Mouse (Mus musculus) forebrain, embryonic 16.5 days (tissue): ENCODE data around the gene Txn2. TPM values are rescaled to one million over a fixed set of nuclear protein-coding genes. Genes with fewer than 3 reads are reported as not detected.

Experiments used
- ATAC-seq: fragments of 200-750 bp; cut with Nextera tagmentation; 2 replicates; pipeline ENCODE4 v1.8.0; 2017; ENCODE audit warnings: mild to moderate bottlenecking, moderate library complexity
- H3K27ac ChIP-seq: fragments of 300-500 bp; sonication (generic); 2 replicates; pipeline ENCODE4 v1.5.1; 2014; ENCODE audit warnings: low read length, control low read depth
- H3K27me3 ChIP-seq: fragments of 300-500 bp; sonication (generic); replicated peaks from 2 replicates; pipeline ENCODE4 v1.6.1; 2014; ENCODE audit warnings: low read length; ENCODE audit not compliant: control insufficient read depth, insufficient read depth
- H3K36me3 ChIP-seq: fragments of 300-500 bp; sonication (generic); 2 replicates; pipeline ENCODE4 v1.6.1; 2014; ENCODE audit not compliant: control insufficient read depth, insufficient read depth
- H3K4me1 ChIP-seq: fragments of 300-500 bp; sonication (generic); replicated peaks from 2 replicates; pipeline ENCODE4 v1.6.1; 2014; ENCODE audit warnings: low read length; ENCODE audit not compliant: control insufficient read depth, insufficient read depth
- H3K4me2 ChIP-seq: fragments of 300-500 bp; sonication (generic); 2 replicates; pipeline ENCODE4 v1.6.1; 2014; ENCODE audit warnings: mild to moderate bottlenecking, low read length, control low read depth
- H3K4me3 ChIP-seq: fragments of 300-500 bp; sonication (generic); replicated peaks from 2 replicates; pipeline ENCODE4 v1.5.1; 2014; ENCODE audit warnings: mild to moderate bottlenecking, low read length, control low read depth
- H3K9ac ChIP-seq: fragments of 300-500 bp; sonication (generic); replicated peaks from 2 replicates; pipeline ENCODE4 v1.6.1; 2014; ENCODE audit warnings: low read depth, low read length, control low read depth
- H3K9me3 ChIP-seq: fragments of 300-500 bp; sonication (generic); 2 replicates; pipeline ENCODE4 v1.6.1; 2016; ENCODE audit warnings: low read length; ENCODE audit not compliant: control insufficient read depth
- WGBS: fragments of 180-500 bp; shearing (Covaris S2); extraction: QIAGEN DNeasy Blood & Tissue Kit; methylation state at CpG from one replicate; pipeline ENCODE4 v1.1.7; 2014; 5-methylcytosine and 5-hydroxymethylcytosine counted together
- polyA plus RNA-seq: library from polyadenylated mRNA; unstranded; fragments of >200 nt; fragmentation: Nextera tagmentation; extraction: Ambion mirVana; gene quantifications from 2 replicates; pipeline ENCODE4 v1.2.1, GENCODE M21; 2015

Gene Txn2
- polyA plus RNA-seq, 1 experiment from 2014 or later: 237 TPM

DNA sequence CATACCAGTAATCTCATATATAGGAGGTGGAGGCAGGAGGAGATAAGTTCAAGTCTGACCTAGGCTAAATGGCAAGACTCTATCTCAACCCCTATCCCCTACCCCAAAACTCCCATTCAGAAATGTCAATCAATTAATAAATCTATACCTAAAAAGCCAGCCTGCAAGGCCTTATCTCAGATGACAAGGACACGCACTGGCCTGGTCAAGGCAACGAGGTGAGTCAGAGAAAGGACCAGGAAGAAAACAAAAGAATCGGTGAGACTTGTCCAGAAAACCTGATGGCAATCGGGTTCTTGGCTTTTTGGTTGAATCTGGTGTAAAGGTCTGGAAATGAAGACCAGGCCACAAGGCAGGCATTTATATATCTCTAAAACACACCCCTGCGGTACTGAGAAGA, 1.9 kb downstream of the Txn2 start:
- H3K27ac ChIP-seq: no peak overlapping the region
- H3K9me3 ChIP-seq: no peaks in the 10 kb centered on the region
- peaks cover 10% of the 10 kb centered on the region; the same call in 1 of the 2 replicates for H3K36me3 ChIP-seq
- H3K4me1 ChIP-seq: peaks cover 21% of the 10 kb centered on the region
- H3K9ac ChIP-seq: no peak overlapping the region
- H3K4me2 ChIP-seq: no peak overlapping the region
- no peak overlapping the region for H3K4me3 ChIP-seq
- 87% methylated on average over 5 of the region's 5 CpGs for WGBS
- ATAC-seq: no peak
- no peaks in the 10 kb centered on the region for H3K27me3 ChIP-seq

GRCm38 (mm10) chr15:77925195-77925594, 3.6 kb downstream of the Txn2 start:
- Histone ChIP-seq H3K27me3 (no peaks in the 10 kb centered on the region), H3K4me1 (peaks cover 21% of the 10 kb centered on the region), H3K9ac (no peak overlapping the region), H3K4me2 (no peak overlapping the region), H3K27ac (no peak overlapping the region), H3K9me3 (no peaks in the 10 kb centered on the region), H3K4me3 (no peak overlapping the region), H3K36me3 (peaks cover 10% of the 10 kb centered on the region; the same call in 1 of the 2 replicates)
- 92% methylated on average over 2 of the region's 2 CpGs for WGBS
- no peak for ATAC-seq

DNA sequence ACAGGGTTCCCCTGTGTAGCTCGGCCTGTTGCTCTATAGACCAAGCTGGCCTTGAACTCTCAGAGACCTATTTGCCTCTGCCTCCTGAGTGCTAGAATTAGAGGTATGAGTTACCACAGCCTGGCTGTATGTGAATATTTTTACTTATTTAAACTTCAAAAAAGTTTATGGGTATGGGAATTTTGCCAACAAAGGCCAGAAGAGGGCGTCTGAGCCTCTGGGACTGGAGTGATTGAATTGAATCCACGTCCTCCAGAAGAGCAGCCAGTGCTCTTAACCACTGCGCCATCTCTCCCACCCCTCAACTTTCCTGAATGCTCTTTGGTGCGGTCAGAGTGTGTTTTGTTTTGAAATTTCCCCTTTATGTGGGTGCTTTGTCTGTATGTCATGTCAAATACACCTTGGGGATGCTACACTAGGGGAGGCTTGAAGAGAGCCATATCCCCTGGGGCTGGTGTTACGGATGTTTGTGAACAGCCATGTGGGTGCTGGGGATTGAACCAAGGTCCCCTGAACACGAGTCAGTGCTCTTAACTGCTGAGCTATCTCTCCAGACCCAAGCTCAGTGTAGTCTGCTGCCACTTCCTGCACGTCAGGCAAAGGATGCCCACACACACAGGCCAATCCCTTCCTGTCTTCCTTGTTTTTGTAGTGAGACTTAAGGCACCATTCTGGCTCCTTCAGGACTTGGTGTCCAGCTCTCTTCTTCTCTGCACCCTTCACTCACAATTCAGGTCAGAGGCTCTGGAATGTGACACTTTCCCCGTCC, 5.4 kb downstream of the Txn2 start:
- Histone ChIP-seq H3K4me1 (peaks cover 12% of the 10 kb centered on the region), H3K4me2 (no peak overlapping the region), H3K27ac (no peak overlapping the region), H3K9ac (no peak overlapping the region), H3K36me3 (peaks cover 13% of the 10 kb centered on the region; the same call in 1 of the 2 replicates), H3K27me3 (no peaks in the 10 kb centered on the region), H3K4me3 (no peak overlapping the region), H3K9me3 (no peaks in the 10 kb centered on the region)
- ATAC-seq: no peak
- 66% methylated on average over 9 of the region's 9 CpGs for WGBS

GRCm38 (mm10) chr15:77922710-77923109, 6.1 kb downstream of the Txn2 start:
- no peak for ATAC-seq
- H3K4me2 ChIP-seq: no peak overlapping the region
- H3K36me3 ChIP-seq: peaks cover 13% of the 10 kb centered on the region; the same call in 1 of the 2 replicates
- 81% methylated on average over 9 of the region's 9 CpGs for WGBS
- no peak overlapping the region for H3K9ac ChIP-seq
- no peak overlapping the region for H3K27ac ChIP-seq
- H3K4me3 ChIP-seq: no peak overlapping the region
- peaks cover 7% of the 10 kb centered on the region for H3K4me1 ChIP-seq
- H3K9me3 ChIP-seq: no peaks in the 10 kb centered on the region
- no peaks in the 10 kb centered on the region for H3K27me3 ChIP-seq

GRCm38 (mm10) chr15:77921636-77922035, 7.2 kb downstream of the Txn2 start:
- H3K4me1 ChIP-seq: peaks cover 1% of the 10 kb centered on the region; the same call in 1 of the 2 replicates
- no peak for ATAC-seq
- WGBS: 93% methylated on average over 6 of the region's 6 CpGs
- no peaks in the 10 kb centered on the region for H3K9me3 ChIP-seq
- H3K4me2 ChIP-seq: no peak overlapping the region
- no peak overlapping the region for H3K4me3 ChIP-seq
- no peak overlapping the region for H3K9ac ChIP-seq
- H3K36me3 ChIP-seq: peaks cover 11% of the 10 kb centered on the region; the same call in 1 of the 2 replicates
- no peaks in the 10 kb centered on the region for H3K27me3 ChIP-seq
- H3K27ac ChIP-seq: no peak overlapping the region

- H3K27me3 ChIP-seq: no peaks in the 10 kb centered on the region
- H3K9me3 ChIP-seq: no peaks in the 10 kb centered on the region
- peaks cover 9% of the 10 kb centered on the region; the same call in 1 of the 2 replicates for H3K36me3 ChIP-seq
- 81% methylated on average over 10 of the region's 10 CpGs for WGBS
- H3K27ac ChIP-seq: no peak overlapping the region
- no peak overlapping the region for H3K4me2 ChIP-seq
- no peak overlapping the region for H3K9ac ChIP-seq
- H3K4me3 ChIP-seq: no peak overlapping the region
- H3K4me1 ChIP-seq: no peaks in the 10 kb centered on the region
- no peak for ATAC-seq
These were observed 8.0 kb downstream of the Txn2 start for GRCm38 (mm10) chr15:77920511-77921462.

DNA sequence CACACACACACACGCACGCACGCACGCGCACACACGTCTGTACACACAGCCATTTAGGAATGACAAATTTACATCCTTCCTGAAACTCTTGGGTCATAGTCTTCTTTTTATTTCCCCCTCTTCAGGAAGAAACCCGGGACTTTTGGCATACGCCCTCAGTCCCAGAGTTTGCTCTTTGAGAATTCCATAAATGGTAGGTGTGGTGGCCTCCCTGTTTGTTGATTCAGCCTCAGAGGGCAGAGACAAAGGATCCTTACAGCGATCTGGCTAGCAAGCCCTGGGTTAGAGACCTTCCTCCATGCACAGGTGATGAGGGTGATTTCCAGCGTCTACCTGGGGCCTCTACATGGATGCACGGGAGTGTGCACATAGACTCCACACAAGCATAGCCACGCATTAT, 9.4 kb downstream of the Txn2 start:
- WGBS: 93% methylated on average over 12 of the region's 12 CpGs
- Histone ChIP-seq H3K9ac (no peak overlapping the region), H3K9me3 (no peaks in the 10 kb centered on the region), H3K4me2 (no peak overlapping the region), H3K27ac (no peak overlapping the region), H3K4me1 (no peaks in the 10 kb centered on the region), H3K4me3 (no peak overlapping the region), H3K36me3 (peaks cover 17% of the 10 kb centered on the region), H3K27me3 (no peaks in the 10 kb centered on the region)
- ATAC-seq: no peak

- Histone ChIP-seq H3K36me3 (peaks cover 15% of the 10 kb centered on the region), H3K4me3 (no peak overlapping the region), H3K9ac (no peak overlapping the region), H3K27ac (no peak overlapping the region), H3K4me2 (no peak overlapping the region), H3K9me3 (no peaks in the 10 kb centered on the region), H3K27me3 (no peaks in the 10 kb centered on the region), H3K4me1 (no peaks in the 10 kb centered on the region)
- 36% methylated on average over 8 of the region's 8 CpGs for WGBS
- peak; percentile 64; the same call in 1 of the 2 replicates for ATAC-seq
These were observed 11.8 kb downstream of the Txn2 start for GRCm38 (mm10) chr15:77916851-77917544.

- 93% methylated on average over 4 of the region's 4 CpGs for WGBS
- Histone ChIP-seq H3K4me2 (no peak overlapping the region), H3K27ac (no peak overlapping the region), H3K36me3 (peaks cover 15% of the 10 kb centered on the region), H3K9me3 (no peaks in the 10 kb centered on the region), H3K9ac (no peak overlapping the region), H3K4me3 (no peak overlapping the region), H3K4me1 (no peaks in the 10 kb centered on the region), H3K27me3 (no peaks in the 10 kb centered on the region)
- ATAC-seq: no peak
These were observed 13.5 kb downstream of the Txn2 start for GRCm38 (mm10) chr15:77915287-77915686.
